Mouse (Mus musculus) brain, embryonic 14.5 days (tissue): ENCODE data around the gene Ttc9. TPM values are rescaled to one million over a fixed set of nuclear protein-coding genes. Genes with fewer than 3 reads are reported as not detected.

Experiments
- DNase-seq: peaks from one replicate; pipeline ENCODE4 v3.0.0-alpha.2; 2011; ENCODE audit warnings: low read depth
- CTCF ChIP-seq: fragments of 200-500 bp; IDR thresholded peaks from 2 replicates; pipeline ENCODE4 v1.5.1; 2012; ENCODE audit warnings: inconsistent platforms, mild to moderate bottlenecking, moderate library complexity, borderline replicate concordance; ENCODE audit not compliant: insufficient read depth, insufficient read length; ENCODE audit errors: extremely low read depth
- POLR2A ChIP-seq: fragments of 200-500 bp; IDR thresholded peaks from 2 replicates; pipeline ENCODE4 v1.6.1; 2012; ENCODE audit warnings: mild to moderate bottlenecking, inconsistent platforms, borderline replicate concordance; ENCODE audit not compliant: poor library complexity, insufficient read depth, insufficient read length, severe bottlenecking; ENCODE audit errors: extremely low read depth
- polyA plus RNA-seq: library from polyadenylated mRNA; depleted of rRNA; stranded (reverse); fragments of >200 nt; gene quantifications from 2 replicates; pipeline ENCODE4 v1.2.3, GENCODE M21; 2012

Gene Ttc9
- polyA plus RNA-seq, 1 experiment, result 20.2 TPM

GRCm38 (mm10) chr12:81628091-81628490 is 3.0 kb upstream of the Ttc9 start:
- no peak for TF ChIP-seq POLR2A
- no peak for TF ChIP-seq CTCF
- DNase-seq, result no peak

- TF ChIP-seq CTCF, result no peak
- no peak for TF ChIP-seq POLR2A
- peak; percentile 85 for DNase-seq
Measured at GRCm38 (mm10) chr12:81630520-81630914, 532 bp upstream of the Ttc9 start.

DNA sequence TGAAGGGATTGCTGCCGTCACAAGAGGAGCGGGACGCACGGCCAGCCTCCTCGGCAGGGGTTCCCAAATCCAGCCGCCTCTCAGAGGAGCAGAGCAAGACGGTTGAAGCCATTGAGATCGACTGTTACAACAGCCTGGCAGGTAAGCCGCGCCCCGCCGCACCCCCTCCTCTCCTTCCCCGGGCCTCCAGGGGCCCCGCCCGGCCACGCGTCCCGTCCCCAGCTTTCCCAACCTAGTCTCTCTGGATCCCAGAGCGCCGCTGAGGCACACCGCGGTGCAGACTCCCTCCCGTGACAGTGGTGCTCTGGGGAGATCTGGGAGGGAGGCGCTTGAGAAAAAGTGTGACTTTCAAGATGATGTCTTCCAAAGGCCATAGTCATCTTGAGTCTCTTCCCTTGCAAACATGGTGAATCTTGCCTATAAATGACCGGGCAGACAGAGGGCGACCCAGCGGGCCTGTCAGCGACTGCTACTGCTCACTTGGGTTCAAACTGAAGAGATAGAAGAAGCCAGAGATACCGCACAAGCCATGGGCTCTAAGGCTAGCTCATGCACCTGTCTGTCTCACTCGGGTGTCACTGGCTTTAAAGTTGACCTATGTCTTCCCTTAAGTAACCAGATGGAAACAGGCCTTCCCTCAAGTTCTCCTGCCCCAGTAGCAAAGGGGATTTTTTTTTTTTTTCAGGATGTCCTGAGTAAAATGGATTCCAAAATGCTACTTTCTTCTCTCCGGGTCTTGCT is 782 bp downstream of the Ttc9 start:
- DNase-seq, result peak; percentile 66
- TF ChIP-seq POLR2A (no peak), CTCF (no peak)

DNA sequence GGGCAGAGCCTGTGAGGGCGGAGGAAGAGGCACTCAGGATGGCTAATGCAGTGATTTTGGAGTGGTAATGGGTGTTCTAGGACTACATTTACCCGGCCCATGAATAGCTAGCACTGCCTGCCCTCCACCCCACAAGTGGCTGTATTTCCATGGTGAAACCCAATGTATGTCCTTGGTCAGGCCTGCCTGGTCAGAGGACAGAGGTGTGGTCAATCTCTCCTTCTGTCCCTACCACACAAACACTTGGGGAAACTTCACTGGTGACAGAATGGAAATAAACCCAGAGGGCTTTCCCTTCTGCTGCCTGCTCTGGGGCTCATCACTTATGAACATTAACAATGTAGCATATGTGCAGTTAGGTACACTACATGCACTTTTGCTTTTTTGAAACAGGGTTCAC is 2.2 kb downstream of the Ttc9 start:
- no peak for DNase-seq
- no peak for TF ChIP-seq POLR2A
- no peak for TF ChIP-seq CTCF

DNA sequence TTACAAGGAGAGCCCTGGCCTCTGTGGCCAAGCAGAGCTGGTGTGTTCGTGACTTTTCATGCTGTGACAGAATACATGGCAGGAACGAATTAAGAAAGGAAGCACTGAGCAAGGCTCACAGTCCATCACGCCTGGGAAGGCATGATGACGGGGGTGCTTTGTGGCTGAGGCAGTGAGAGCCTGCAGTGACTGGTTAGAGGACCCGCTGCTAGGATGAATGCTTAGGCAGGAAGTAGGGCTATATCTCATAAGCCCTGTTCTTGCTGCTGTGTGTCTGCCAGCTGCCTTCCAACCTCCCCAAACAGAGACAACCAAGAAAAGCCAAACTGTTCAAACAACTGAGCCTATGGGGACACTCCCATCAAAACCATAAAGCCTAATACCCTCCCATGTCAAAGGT is 9.6 kb downstream of the Ttc9 start:
- TF ChIP-seq CTCF (no peak), POLR2A (no peak)
- no peak for DNase-seq

- TF ChIP-seq POLR2A (no peak), CTCF (no peak)
- DNase-seq, result peak; percentile 90
Measured at GRCm38 (mm10) chr12:81642361-81643082, 11.5 kb downstream of the Ttc9 start.

GRCm38 (mm10) chr12:81646811-81647210 is 15.8 kb downstream of the Ttc9 start:
- peak; percentile 70 for DNase-seq
- TF ChIP-seq POLR2A (no peak), CTCF (no peak)

- TF ChIP-seq CTCF, result no peak
- no peak for TF ChIP-seq POLR2A
- peak; percentile 68 for DNase-seq
Measured at GRCm38 (mm10) chr12:81653344-81653743, 22.3 kb downstream of the Ttc9 start.

GRCm38 (mm10) chr12:81657321-81657720 is 26.3 kb downstream of the Ttc9 start:
- TF ChIP-seq POLR2A, result no peak
- no peak for TF ChIP-seq CTCF
- DNase-seq, result no peak

DNA sequence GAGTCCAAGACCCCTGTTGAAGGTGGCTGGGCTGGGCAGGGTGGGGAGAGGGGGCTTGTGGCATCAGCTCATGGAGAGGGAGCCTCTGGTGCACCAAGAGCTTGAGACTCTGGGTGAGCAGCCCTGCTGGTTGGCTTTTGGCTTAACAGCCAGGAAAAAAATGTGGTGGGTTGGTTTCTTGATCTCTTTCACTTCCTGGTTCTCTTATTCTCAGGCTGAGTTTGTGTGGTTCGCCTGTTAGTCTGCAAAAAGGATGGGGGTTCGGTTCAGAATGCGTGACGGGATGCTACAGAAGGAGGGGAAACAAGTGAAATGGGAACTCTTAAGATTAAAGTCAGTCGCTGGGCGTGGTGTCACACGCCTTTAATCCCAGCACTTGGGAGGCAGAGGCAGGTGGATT is 27.0 kb downstream of the Ttc9 start:
- TF ChIP-seq POLR2A (no peak), CTCF (no peak)
- no peak for DNase-seq

GRCm38 (mm10) chr12:81662076-81662475 is 31.0 kb downstream of the Ttc9 start:
- TF ChIP-seq CTCF, result no peak
- TF ChIP-seq POLR2A, result no peak
- DNase-seq, result no peak

- TF ChIP-seq CTCF (no peak), POLR2A (no peak)
- DNase-seq, result no peak
Measured at GRCm38 (mm10) chr12:81663116-81663515, 32.1 kb downstream of the Ttc9 start.
